Mouse (Mus musculus): ENCODE results near the gene Wdr62.

Wdr62 gene

GRCm38 (mm10) chr7:30216723-30217151 lies 63.5 kb downstream of the Wdr62 start:
- in situ Hi-C loops (cut with MboI; ENCODE audit: unreplicated experiment in 2 of 2), result loop anchor here in 1 of 2 experiments (5.0 kb wide), 1 partner anchor 34 kb away; the partner anchor contains the start of gene Cox7a1

- in situ Hi-C loops (cut with MboI; ENCODE audit: unreplicated experiment in 2 of 2), result loop anchor here in 1 of 2 experiments (5.0 kb wide), 1 partner anchor 34 kb away; the partner anchor contains the start of gene Cox7a1
Observed at GRCm38 (mm10) chr7:30215875-30216274, 64.3 kb downstream of the Wdr62 start.

GRCm38 (mm10) chr7:30213881-30214280 lies 66.3 kb downstream of the Wdr62 start:
- in situ Hi-C loops (cut with MboI; ENCODE audit: unreplicated experiment in 2 of 2), result loop anchor here in 1 of 2 experiments (5.0 kb wide), 1 partner anchor 42 kb away; no protein-coding TSS in a partner anchor

GRCm38 (mm10) chr7:30211025-30211424 lies 69.2 kb downstream of the Wdr62 start:
- in situ Hi-C loops (cut with MboI; ENCODE audit: unreplicated experiment in 2 of 2), result loop anchor here in 1 of 2 experiments (5.0 kb wide), 1 partner anchor 39 kb away; no protein-coding TSS in a partner anchor

- in situ Hi-C loops (cut with MboI; ENCODE audit: unreplicated experiment in 2 of 2), result loop anchor here (5.0 to 10.0 kb wide), 2 partner anchors 192 to 194 kb away; no protein-coding TSS in a partner anchor
Observed at GRCm38 (mm10) chr7:30206364-30206763, 73.9 kb downstream of the Wdr62 start.

GRCm38 (mm10) chr7:30205383-30205782 lies 74.8 kb downstream of the Wdr62 start:
- in situ Hi-C loops (cut with MboI; ENCODE audit: unreplicated experiment in 2 of 2), result loop anchor here (5.0 to 10.0 kb wide), 2 partner anchors 191 to 193 kb away; no protein-coding TSS in a partner anchor

GRCm38 (mm10) chr7:30204380-30204779 lies 75.8 kb downstream of the Wdr62 start:
- in situ Hi-C loops (cut with MboI; ENCODE audit: unreplicated experiment in 2 of 2), result loop anchor here in 1 of 2 experiments (10.0 kb wide), 1 partner anchor 190 kb away; no protein-coding TSS in a partner anchor

GRCm38 (mm10) chr7:30202895-30203690 lies 77.1 kb downstream of the Wdr62 start:
- in situ Hi-C loops (cut with MboI; ENCODE audit: unreplicated experiment in 2 of 2), result loop anchor here in 1 of 2 experiments (10.0 kb wide), 1 partner anchor 188 kb away; no protein-coding TSS in a partner anchor

GRCm38 (mm10) chr7:30200661-30201060 lies 79.6 kb downstream of the Wdr62 start:
- in situ Hi-C loops (cut with MboI; ENCODE audit: unreplicated experiment in 2 of 2), result loop anchor here in 1 of 2 experiments (10.0 kb wide), 1 partner anchor 186 kb away; no protein-coding TSS in a partner anchor

- in situ Hi-C loops (cut with MboI; ENCODE audit: unreplicated experiment in 2 of 2), result loop anchor here in 1 of 2 experiments (10.0 kb wide), 1 partner anchor 185 kb away; no protein-coding TSS in a partner anchor
Observed at GRCm38 (mm10) chr7:30200200-30200599, 80.0 kb downstream of the Wdr62 start.

- in situ Hi-C loops (cut with MboI; ENCODE audit: unreplicated experiment in 2 of 2), result loop anchor here in 1 of 2 experiments (10.0 kb wide), 1 partner anchor 185 kb away; no protein-coding TSS in a partner anchor
Observed at GRCm38 (mm10) chr7:30199498-30200139, 80.6 kb downstream of the Wdr62 start.

GRCm38 (mm10) chr7:30198481-30198971 lies 81.7 kb downstream of the Wdr62 start, which contains the start of gene Capns1:
Gene Capns1 (minus strand): TSS chr7:30198811.
- in situ Hi-C loops (cut with MboI; ENCODE audit: unreplicated experiment in 2 of 2), result no loop called here

- in situ Hi-C loops (cut with MboI; ENCODE audit: unreplicated experiment in 2 of 2), result no loop called here
Observed at GRCm38 (mm10) chr7:30197592-30198129, 82.6 kb downstream of the Wdr62 start.

- in situ Hi-C loops (cut with MboI; ENCODE audit: unreplicated experiment in 2 of 2), result no loop called here
Observed at GRCm38 (mm10) chr7:30196171-30196570, 84.0 kb downstream of the Wdr62 start.

GRCm38 (mm10) chr7:30195461-30195860 lies 84.8 kb downstream of the Wdr62 start:
- in situ Hi-C loops (cut with MboI; ENCODE audit: unreplicated experiment in 2 of 2), result no loop called here

- in situ Hi-C loops (cut with MboI; ENCODE audit: unreplicated experiment in 2 of 2), result no loop called here
Observed at GRCm38 (mm10) chr7:30194884-30195283, 85.3 kb downstream of the Wdr62 start.

- in situ Hi-C loops (cut with MboI; ENCODE audit: unreplicated experiment in 2 of 2), result no loop called here
Observed at GRCm38 (mm10) chr7:30194101-30194831, 86.0 kb downstream of the Wdr62 start.

- in situ Hi-C loops (cut with MboI; ENCODE audit: unreplicated experiment in 2 of 2), result no loop called here
Observed at GRCm38 (mm10) chr7:30193581-30194100, 86.6 kb downstream of the Wdr62 start.

- in situ Hi-C loops (cut with MboI; ENCODE audit: unreplicated experiment in 2 of 2), result no loop called here
Observed at GRCm38 (mm10) chr7:30193013-30193412, 87.2 kb downstream of the Wdr62 start.
